Mouse (Mus musculus): Measurements from ENCODE around the gene Rpl7a.
"Not testable (repeated sequence)": the region's sequence is repeated elsewhere in the genome, so short reads cannot be mapped to it uniquely, and the experiment has no call there.

The Rpl7a gene

DNA sequence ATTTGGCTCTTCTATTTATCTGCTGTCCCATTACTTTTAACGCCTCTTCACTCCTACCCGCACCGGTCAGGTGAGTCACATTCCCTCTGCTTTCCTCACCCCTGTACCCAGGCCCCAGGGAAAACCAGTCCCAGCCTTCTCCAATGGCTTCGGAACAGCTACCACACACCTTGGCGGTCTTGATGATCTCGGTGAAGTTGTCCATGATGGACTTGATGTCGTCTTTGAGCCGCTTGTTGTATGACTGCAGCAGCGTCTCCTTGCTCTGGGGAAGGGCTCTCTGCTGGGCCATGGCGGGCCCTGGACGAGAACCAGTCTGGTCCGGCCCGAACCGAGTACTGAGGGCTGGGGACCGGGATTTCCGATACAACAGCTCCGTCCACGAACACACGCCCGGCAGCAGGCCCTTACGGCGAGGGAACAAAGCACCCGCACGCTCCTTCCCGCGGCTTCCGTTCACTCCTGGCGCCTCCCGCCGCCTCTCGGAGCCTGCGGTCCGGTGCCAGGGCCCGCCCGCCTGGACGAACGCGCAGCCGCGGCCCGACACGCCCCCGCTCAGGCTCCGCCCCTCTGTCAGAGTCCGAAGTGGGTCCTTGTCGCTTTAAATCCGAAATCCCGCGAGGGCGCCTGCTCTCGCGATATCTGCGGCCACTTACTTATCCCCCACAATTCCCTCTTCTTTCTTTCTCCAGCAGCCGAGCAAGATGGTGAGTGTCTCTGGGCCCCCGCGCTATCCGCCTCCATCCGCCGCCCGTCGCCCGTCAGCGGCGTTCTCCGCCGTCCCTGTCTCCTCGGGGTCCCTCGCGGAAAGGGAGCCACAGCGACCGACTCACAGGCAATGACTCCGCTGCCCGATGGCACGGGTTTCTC lies at the start of gene Rpl7a, which contains the start of gene Med22:
Gene Rpl7a (plus strand): TSS at position 641 of the 870 bp plus-strand sequence.
Gene Med22 (minus strand): TSS at position 554 of the 870 bp plus-strand sequence.
- DNase-seq: peak; percentile 100

DNA sequence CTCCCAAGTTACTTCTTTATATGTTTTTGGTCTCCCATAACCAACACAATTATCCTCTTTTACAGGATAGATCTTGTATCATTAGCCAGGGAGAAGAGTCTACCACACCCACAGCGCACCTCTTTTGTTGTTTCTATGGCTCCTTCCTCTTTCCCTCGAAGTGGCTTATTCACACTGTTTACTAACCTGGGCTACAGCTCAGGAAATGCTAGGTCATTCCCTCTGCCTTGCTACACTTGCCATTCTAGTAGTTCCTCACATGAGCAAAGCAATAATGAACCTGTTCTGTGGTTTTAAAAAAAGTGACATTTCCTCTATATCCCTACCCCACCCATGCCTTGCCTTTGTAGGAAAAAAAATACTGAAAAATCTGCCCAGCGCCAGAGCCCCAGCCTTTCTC lies 47.7 kb upstream of the Rpl7a start:
- no peak for DNase-seq

DNA sequence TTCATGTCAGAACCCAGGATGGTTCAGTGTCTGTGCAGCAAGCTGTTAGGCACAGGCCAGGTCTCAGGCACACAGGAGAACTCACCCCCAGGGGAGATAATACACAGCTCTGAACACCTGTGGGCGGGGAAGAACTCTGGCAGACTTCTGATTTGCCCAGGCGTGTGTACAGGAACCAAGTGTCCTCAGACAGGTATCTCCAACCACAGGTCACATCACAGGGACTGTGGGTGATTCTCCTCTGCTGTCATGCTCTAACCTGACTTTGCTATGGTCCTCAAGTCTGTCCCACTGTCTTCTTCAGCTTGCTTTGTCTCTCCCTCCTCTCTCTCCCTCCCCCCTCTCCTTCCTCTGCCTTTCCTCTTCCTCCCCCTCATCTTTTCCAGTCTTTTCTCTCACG lies 45.7 kb upstream of the Rpl7a start, which contains the start of gene Abo:
Gene Abo (minus strand): TSS at position 101 of the 400 bp plus-strand sequence.
- DNase-seq: no peak

DNA sequence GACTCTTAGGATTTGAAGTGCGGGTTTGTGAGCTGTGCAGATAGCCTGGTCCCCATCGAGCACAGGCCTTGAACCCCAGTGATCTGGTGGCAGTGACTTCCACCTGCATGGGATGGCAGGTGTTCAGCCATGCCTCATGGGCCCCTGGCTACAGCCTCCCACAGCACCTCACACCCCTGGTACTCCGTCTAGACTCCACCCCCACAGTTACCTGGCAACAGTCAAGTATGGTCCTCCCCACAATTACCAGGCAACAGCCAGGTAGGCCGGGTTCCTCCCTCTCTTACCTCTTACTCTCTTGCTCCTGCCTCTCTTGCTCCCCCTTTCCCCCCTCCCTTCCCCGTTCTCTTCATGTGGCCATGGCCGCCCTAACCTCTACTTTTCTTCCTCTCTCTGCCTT lies 39.9 kb upstream of the Rpl7a start:
- DNase-seq: no peak

- DNase-seq: no peak
These were observed 32.0 kb upstream of the Rpl7a start for GRCm38 (mm10) chr2:26878571-26878970.

DNA sequence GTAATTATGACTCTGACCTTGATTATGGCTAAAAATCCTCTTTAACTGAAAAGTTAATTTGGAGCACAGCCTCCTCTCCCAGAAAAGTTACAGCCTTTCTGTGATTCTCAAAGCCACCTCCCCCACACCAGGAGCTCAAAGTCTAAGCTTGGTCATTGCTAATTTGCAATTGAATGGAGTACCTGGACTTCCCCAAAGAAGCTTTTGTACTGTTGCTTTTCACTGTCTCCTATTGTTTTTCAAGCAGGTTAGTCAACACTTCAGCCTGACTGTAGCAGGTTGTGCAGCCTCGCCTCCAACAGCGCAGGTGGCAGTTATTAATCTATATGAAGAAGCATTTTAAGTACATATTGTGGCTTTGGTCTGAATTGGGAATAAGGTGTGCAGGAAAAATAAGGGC lies 25.0 kb upstream of the Rpl7a start:
- not testable (repeated sequence) for DNase-seq

DNA sequence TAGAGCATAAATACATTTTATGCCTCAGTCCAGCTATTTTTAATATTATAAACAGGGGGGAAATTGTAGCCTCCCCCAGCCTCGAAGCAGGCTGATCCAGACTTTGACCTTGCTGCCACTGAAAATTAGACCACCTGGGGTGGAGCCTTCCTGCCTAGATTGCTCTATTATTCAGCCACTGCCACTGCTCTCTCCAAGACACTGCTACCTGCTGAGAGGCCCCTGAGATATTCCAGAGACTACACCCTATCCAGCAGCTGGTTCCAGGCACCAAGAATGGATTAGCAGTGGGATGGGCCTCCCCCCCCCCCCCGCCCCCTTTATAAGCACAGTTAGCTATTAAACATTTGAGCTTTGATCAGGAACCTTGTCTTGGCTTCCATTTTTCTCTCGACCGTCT lies 24.4 kb upstream of the Rpl7a start:
- not testable (repeated sequence) for DNase-seq

- DNase-seq: no peak
These were observed 14.7 kb upstream of the Rpl7a start for GRCm38 (mm10) chr2:26895898-26896297.

DNA sequence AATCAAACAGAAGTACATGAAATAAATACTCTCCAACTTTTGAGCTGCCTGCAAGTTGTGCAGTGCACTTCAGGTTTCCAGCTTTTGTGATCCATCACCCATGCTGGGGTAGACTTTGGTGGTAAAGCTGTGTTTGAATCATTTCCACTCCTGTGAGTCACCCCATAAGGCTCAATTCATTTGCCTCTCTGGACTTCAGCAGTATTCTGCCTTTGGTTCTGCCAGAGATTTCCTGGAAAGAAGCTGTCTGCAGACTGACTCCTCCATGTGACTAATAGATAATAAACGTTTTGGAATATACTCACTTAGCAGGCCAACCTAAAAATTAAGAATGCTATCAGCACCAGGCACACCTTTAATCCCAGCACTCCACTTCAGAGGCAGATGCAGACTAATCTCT lies 9.8 kb upstream of the Rpl7a start:
- DNase-seq: no peak

- DNase-seq: no peak
These were observed 8.6 kb upstream of the Rpl7a start for GRCm38 (mm10) chr2:26901834-26902400.

GRCm38 (mm10) chr2:26902467-26903220 lies 7.9 kb upstream of the Rpl7a start, which contains the start of gene Surf6:
Surf6 (minus strand) TSS chr2:26902879.
- DNase-seq: peak; percentile 95 to 97

GRCm38 (mm10) chr2:26903311-26903710 lies 7.3 kb upstream of the Rpl7a start:
- DNase-seq: no peak

DNA sequence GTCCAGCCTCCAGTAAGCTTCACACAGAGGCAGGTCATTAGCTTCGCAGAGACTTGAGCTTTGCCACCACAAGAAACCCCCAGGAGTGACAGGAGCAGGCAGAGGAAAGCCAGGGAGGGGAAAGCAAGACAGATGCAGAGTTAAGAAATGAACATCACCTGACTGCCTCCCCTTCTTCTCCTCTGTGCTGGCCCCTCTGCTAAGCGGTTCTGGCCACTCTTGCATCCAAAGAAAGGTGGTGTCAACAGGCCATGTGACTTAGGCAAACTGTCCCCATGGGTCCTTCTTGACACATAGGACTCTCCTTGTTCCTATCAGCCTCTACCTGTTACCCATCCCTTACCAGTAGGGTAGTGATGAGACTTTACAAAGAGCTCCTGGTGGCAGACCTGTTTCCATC lies 4.6 kb upstream of the Rpl7a start:
- DNase-seq: no peak

DNA sequence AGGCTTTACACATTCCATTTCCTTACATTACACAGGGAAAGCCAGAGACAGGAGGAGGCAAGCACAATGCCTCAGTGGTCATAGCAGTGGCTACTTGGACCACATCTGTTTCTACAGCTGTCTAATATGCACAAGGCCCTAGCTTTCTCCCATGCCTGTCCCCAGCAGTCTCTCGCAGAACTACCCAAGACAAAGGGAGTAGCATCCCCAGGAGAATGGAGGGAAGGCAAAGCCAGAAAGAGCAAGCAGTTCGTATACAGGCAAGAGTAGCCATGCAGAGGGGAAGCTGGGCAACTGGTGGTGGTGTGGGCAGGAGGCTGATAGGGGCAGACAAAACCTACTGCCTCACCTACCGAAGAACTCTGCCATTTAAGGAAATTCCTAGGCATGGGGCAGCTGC lies 4.1 kb upstream of the Rpl7a start:
- DNase-seq: no peak

- DNase-seq: no peak
These were observed 3.5 kb upstream of the Rpl7a start for GRCm38 (mm10) chr2:26907109-26907508.

DNA sequence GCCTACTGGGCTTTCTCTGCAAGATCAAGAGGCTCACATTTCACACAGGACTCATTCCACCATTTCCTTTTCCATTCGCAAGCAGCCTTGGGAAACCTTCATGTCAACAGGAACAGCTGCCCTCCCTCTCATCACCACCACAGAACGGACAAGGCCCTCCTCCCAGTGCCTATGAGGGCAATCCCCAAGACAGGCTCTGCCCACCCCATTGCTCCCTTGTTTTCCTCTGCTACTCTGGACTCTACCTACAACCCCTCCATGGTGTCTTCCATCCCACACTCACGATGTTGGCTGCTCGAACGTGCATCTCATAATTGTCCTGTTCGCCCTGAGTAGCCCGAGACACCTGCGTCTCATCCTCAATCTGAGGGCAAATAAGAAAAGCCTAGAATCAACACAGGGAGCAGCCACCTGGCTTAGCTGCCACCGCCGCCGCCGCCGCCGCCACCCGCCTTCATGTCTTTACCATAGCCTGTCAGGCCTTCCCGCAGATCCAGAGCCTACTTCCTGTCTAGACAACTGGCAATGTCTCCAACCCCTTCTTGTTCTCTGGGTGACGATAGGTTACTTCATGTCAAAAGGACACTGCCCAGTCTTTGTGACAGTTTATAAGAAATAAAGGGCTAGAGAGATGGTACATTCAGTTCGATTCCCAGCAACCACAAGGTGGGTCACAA lies 1.7 kb upstream of the Rpl7a start:
- no peak for DNase-seq

DNA sequence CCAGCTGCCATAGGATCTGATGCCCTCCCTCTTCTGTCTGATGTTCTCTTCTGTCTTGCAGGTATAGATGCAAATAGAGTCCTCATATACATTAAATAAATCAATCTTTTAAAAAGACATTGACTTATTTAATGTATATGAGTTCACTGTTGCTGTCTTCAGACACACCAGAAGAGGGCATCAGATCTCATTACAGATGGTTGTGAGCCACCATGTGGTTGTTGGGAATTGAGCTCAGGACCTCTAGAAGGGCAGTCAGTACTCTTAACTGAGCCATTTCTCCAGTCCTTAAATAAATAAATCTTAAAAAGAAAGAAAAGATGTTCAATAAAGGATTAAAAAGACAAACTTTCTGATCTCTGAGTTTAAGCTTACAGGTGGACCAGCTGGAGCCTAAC lies 1.2 kb upstream of the Rpl7a start:
- DNase-seq: no peak

DNA sequence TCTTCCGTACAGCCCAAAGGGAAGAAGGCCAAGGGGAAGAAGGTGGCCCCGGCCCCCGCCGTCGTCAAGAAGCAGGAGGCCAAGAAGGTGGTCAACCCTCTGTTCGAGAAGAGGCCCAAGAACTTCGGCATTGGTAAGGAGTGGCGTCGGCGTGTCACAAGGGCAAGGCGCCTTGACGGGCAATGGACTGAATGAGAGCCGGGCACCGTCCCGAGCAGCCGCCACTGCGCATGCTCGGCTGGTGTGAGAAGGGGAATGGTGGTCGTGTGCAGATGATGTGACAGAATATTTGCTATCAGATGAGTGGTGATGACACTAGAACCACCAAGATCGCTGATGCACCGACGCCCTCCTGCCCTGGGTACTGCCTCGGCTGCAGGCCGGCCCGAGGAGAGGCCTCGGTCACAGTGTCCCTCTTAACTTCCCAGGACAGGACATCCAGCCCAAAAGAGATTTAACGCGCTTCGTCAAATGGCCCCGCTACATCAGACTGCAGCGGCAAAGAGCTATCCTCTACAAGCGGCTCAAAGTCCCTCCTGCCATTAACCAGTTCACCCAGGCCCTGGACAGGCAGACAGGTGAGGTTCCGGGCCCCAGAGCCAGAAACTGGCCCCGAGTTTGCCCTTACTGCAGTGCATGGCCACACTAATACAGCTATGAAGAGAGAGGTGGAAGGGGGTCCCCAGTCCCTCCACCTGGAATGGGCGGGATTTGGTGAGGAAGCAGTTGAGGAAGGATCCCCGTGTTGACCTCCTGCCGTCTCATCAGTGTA lies 616 bp downstream of the Rpl7a start:
- DNase-seq: peak in 1 of 2 experiments; percentile 50

DNA sequence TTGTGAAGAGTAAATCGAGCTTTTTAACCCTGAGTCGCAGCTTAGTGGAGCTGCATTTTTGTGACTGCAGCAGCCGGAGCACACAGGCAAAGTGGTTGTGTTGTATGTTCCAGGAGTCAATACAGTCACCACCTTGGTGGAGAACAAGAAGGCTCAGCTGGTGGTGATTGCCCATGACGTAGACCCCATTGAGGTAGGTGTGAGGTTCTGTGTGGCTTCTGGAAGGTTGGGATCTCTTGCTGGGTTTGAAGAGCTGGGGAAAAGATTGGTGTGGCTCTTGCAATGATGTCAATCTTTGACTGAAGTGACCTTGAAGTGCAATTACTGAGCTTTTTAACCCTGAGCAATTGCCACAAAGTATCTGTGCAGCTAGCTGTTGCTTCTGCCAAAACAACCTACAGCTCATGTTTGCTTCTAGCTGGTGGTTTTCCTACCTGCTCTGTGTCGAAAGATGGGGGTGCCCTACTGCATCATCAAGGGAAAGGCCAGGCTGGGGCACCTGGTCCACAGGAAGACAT lies 1.7 kb downstream of the Rpl7a start:
- DNase-seq: no peak

GRCm38 (mm10) chr2:26913416-26914147 lies 3.0 kb downstream of the Rpl7a start:
- DNase-seq: no peak

Measured in cerebellum, postnatal 36 days (tissue).